Mouse (Mus musculus): ENCODE data around the gene Cenpo.

DNA sequence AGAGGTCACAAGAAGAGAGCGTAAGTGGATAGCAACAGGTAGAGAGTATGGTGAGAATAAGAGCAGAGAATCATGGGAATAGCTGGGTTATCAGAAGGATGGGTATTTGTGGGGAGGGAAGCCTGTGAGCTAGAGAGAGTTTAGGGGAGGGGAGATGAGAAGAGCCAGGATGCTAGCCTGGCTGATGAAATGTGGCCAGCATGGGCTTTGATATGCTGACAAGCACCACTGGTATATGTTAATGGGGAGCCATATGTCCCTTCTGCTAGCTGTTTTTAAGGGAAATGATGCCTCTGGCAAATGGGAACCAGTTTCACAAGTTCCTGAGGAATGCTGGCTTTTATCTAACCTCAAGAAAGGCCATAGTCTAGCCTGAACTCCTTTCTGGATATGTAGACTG is 65.0 kb downstream of the Cenpo start:
- TF ChIP-seq CTCF (IDR thresholded peaks at IDR 0.05; ENCODE audit: low read depth) (no peak), EP300 (IDR thresholded peaks at IDR 0.05; ENCODE audit: low read depth) (no peak)
